Mouse (Mus musculus) small intestine, adult 2 months (tissue): ENCODE measurements around the gene Gng7.

Experiments
- CTCF ChIP-seq: fragments of 200-500 bp; IDR thresholded peaks from 2 replicates; pipeline ENCODE4 v1.5.1; 2012; ENCODE audit warnings: low read depth, mild to moderate bottlenecking, control low read depth, inconsistent platforms, low read length, moderate library complexity, mixed read lengths; ENCODE audit not compliant: insufficient replicate concordance, insufficient read length; ENCODE audit errors: extremely low read depth
- POLR2A ChIP-seq: fragments of 200-500 bp; IDR thresholded peaks from 2 replicates; pipeline ENCODE4 v1.6.1; 2012; ENCODE audit warnings: low read depth, mild to moderate bottlenecking, control low read depth, inconsistent platforms, low read length, moderate library complexity

- TF ChIP-seq POLR2A (no peak; the same call in 1 of the 2 replicates), CTCF (no peak)
These were observed 43.2 kb downstream of the Gng7 start for GRCm38 (mm10) chr10:80971533-80971932.
